Mouse (Mus musculus): Measurements from ENCODE around the gene Klb. TPM values are rescaled to one million over a fixed set of nuclear protein-coding genes. Genes with fewer than 3 reads are reported as not detected.
A peak's percentile ranks its signal among the peaks of the same experiment; 100 is the strongest.

The Klb gene
- total and polyA plus RNA-seq, 3 experiments: not detected

DNA sequence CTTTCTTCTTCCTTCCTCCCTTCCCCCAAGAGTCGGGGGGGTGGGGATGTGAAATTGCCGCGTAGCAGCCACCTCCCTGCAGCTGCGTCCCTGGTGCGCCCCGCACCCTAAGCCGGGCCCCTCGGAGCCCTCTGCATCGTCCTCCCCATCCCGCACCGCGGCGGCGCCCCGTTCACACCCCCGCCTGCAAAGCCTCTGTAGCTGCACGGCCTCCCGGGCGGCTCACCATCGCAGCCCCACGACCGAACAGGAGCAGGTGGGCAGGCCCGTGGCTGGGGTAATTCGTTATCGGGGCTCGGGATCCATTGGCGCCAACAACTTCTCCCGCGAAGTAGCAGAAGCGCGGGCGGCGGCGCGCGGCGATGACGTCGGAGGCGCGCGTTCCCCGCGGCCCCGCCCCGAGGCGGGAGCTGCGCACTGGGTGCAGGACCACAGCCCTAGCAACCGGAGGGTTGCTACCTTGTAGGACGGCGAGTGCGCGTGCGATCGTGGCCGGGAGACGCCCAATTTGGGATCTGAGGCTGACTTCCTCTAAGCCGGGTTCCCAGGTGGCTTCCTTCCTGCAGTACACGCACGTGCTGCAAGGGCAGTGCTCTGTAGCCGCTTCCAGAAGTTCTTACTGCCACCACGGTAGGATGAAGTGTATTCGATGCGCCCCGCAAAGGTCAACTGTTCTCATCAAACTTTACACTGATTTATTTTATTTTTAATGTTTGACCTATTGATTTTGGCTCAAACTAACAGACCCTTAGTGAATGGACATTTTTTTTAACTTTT, 12.6 kb upstream of the Klb start, which contains the start of gene Rfc1 (continued):
- TF ChIP-seq EP300 (IDR thresholded peaks at IDR 0.05; ENCODE audit: low read length): no peak
- 0 out of 2 replicates have a peak, but pooled peaks have one; percentile 58 for TF ChIP-seq KAT2A (IDR thresholded peaks at IDR 0.05; ENCODE audit: insufficient replicate concordance, low read length)
- no peak for TF ChIP-seq ZMIZ1 (IDR thresholded peaks at IDR 0.05; ENCODE audit: low read depth, low read length)
- no peak for TF ChIP-seq CTCF (conservative IDR thresholded peaks at IDR 0.05 in 1 of 2, IDR thresholded peaks at IDR 0.05 in 1 of 2; ENCODE audit: low read depth in 2 of 2, low read length in 2 of 2)
- no peak for TF ChIP-seq RAD21 (IDR thresholded peaks at IDR 0.05; ENCODE audit: low read depth, low read length)

GRCm38 (mm10) chr5:65336075-65336355, 12.1 kb upstream of the Klb start:
- DNase-seq (ENCODE audit: extremely low read depth): peak; percentile 24
- H3K27me3 ChIP-seq (replicated peaks): no peaks in the 10 kb centered on the region
- peak overlapping the region in 2 of 3 experiments; percentile 43 to 91 for H3K4me3 ChIP-seq (replicated peaks in 1 of 3; ENCODE audit: low read depth in 2 of 3, low read length in 2 of 3, poor library complexity in 1 of 3)
- peaks cover 0 to 23% of the 10 kb centered on the region in 2 experiments for H3K36me3 ChIP-seq (replicated peaks in 1 of 2; ENCODE audit: control insufficient read depth in 1 of 2, insufficient read depth in 1 of 2, low read length in 1 of 2)
- in situ Hi-C loops (cut with MboI; ENCODE audit: low pct_ligation_motif_present, low pct_unique_long_range_greater_than_20kb, low sequenced_read_pairs) (no loop called here), dilution Hi-C loops (cut with MboI; ENCODE audit: extremely low pct_ligation_motif_present, extremely low pct_unique_long_range_greater_than_20kb, low sequenced_read_pairs) (no loop called here)
- no peak overlapping the region for H3K27ac ChIP-seq (ENCODE audit: insufficient read depth, low read depth)
- peak overlapping the region; percentile 17 for H3K4me2 ChIP-seq (ENCODE audit: insufficient read depth, low read depth, poor library complexity, severe bottlenecking)
- H3K4me1 ChIP-seq (ENCODE audit: control insufficient read depth in 1 of 2, insufficient read depth in 2 of 2): peaks cover 2 to 27% of the 10 kb centered on the region in 2 experiments; a peak in 3 of 4 replicates
- peaks cover 29% of the 10 kb centered on the region for H3K79me2 ChIP-seq (replicated peaks; ENCODE audit: control insufficient read depth, extremely low read depth, insufficient read depth, poor library complexity, severe bottlenecking)
- H3K9ac ChIP-seq (ENCODE audit: insufficient read depth, low read depth): no peak overlapping the region; the same call in 1 of the 2 replicates
- TF ChIP-seq USF2 (conservative IDR thresholded peaks at IDR 0.05; ENCODE audit: low read depth, low read length): 0 out of 2 replicates have a peak, but pooled peaks have one; percentile 2
- no peak for TF ChIP-seq GABPA (IDR thresholded peaks at IDR 0.05; ENCODE audit: insufficient replicate concordance, low read depth, low read length)
- no peaks in the 10 kb centered on the region for H3K9me3 ChIP-seq (replicated peaks; ENCODE audit: low read length)

- no peak overlapping the region for H3K27ac ChIP-seq (ENCODE audit: insufficient read depth, low read depth)
- H3K27me3 ChIP-seq (replicated peaks): no peaks in the 10 kb centered on the region
- dilution Hi-C loops (cut with MboI; ENCODE audit: extremely low pct_ligation_motif_present, extremely low pct_unique_long_range_greater_than_20kb, low sequenced_read_pairs): no loop called here
- peak; percentile 34 for TF ChIP-seq RAD21 (IDR thresholded peaks at IDR 0.05; ENCODE audit: low read depth, low read length)
- peak in 1 of 2 experiments; percentile 59; a peak in 3 of 4 replicates for TF ChIP-seq CTCF (conservative IDR thresholded peaks at IDR 0.05 in 1 of 2, IDR thresholded peaks at IDR 0.05 in 1 of 2; ENCODE audit: low read depth in 2 of 2, low read length in 2 of 2)
- TF ChIP-seq ZMIZ1 (IDR thresholded peaks at IDR 0.05; ENCODE audit: low read depth, low read length): no peak
- 0 out of 2 replicates have a peak, but pooled peaks have one; percentile 13 for TF ChIP-seq SMC3 (IDR thresholded peaks at IDR 0.05; ENCODE audit: low read depth, low read length)
- no peak for TF ChIP-seq TBP (conservative IDR thresholded peaks at IDR 0.05; ENCODE audit: low read depth, low read length)
- no peak overlapping the region for H3K9ac ChIP-seq (ENCODE audit: insufficient read depth, low read depth)
- in situ Hi-C loops (cut with MboI; ENCODE audit: low pct_ligation_motif_present, low pct_unique_long_range_greater_than_20kb, low sequenced_read_pairs): no loop called here
- no peak overlapping the region for H3K4me3 ChIP-seq (replicated peaks in 1 of 3; ENCODE audit: low read depth in 2 of 3, low read length in 2 of 3, poor library complexity in 1 of 3)
- H3K36me3 ChIP-seq (replicated peaks in 1 of 2; ENCODE audit: control insufficient read depth in 1 of 2, insufficient read depth in 1 of 2, low read length in 1 of 2): peaks cover 0 to 8% of the 10 kb centered on the region in 2 experiments
- peaks cover 14% of the 10 kb centered on the region for H3K79me2 ChIP-seq (replicated peaks; ENCODE audit: control insufficient read depth, extremely low read depth, insufficient read depth, poor library complexity, severe bottlenecking)
- no peaks in the 10 kb centered on the region for H3K9me3 ChIP-seq (replicated peaks; ENCODE audit: low read length)
- peaks cover 2 to 15% of the 10 kb centered on the region in 2 experiments; a peak in 3 of 4 replicates for H3K4me1 ChIP-seq (ENCODE audit: control insufficient read depth in 1 of 2, insufficient read depth in 2 of 2)
- DNase-seq (ENCODE audit: extremely low read depth): no peak
- H3K4me2 ChIP-seq (ENCODE audit: insufficient read depth, low read depth, poor library complexity, severe bottlenecking): no peak overlapping the region
Measured at GRCm38 (mm10) chr5:65338394-65338793, 9.7 kb upstream of the Klb start.
